ENCODE assay signal across 9 mouse cellular contexts in genomic region chr10:80084817-80085487, GRCm38 (mm10). TPM values are rescaled to one million over a fixed set of nuclear protein-coding genes. Genes with fewer than 3 reads are reported as not detected.
DNase-seq lines count a peak whose midpoint lies in the region; ATAC-seq lines count a peak whose summit lies in the region.
"Had no signal": no experiment of that assay in that cellular context is flagged by ENCODE, and none has a peak within 500 bp of the region (broad histone marks: within the 10 kb centered on the region; RNA-seq: fewer than 3 reads in every experiment).

No protein-coding gene starts in this region.

- intact Hi-C loops in left cerebral cortex, postnatal 4 days (cut with DNase I) = no loop called here

- no peak overlapping the region for H3K4me3 ChIP-seq in heart, embryonic 12.5 days
- H3K4me3 ChIP-seq: midbrain, embryonic 12.5 days had no signal

- peaks cover 49% of the 10 kb centered on the region for H3K36me3 ChIP-seq in heart, embryonic 12.5 days

- no peak for ATAC-seq in heart, embryonic 12.5 days (ENCODE audit: insufficient number of reproducible peaks, low FRiP score)
- no peak for ATAC-seq in megakaryocyte-erythroid progenitor cell, adult 5-6 weeks (replicated peaks; ENCODE audit: low FRiP score, low TSS enrichment, poor library complexity, severe bottlenecking)

- WGBS in heart, embryonic 12.5 days = 65% methylated on average over 9 of the region's 9 CpGs

- peaks cover 34% of the 10 kb centered on the region for H3K4me1 ChIP-seq in heart, embryonic 12.5 days (replicated peaks)
- H3K4me1 ChIP-seq: midbrain, embryonic 12.5 days had no signal

- H3K9ac ChIP-seq in heart, embryonic 12.5 days = peak overlapping the region; percentile 31
- H3K9ac ChIP-seq: midbrain, embryonic 12.5 days had no signal

- H3K4me2 ChIP-seq in heart, embryonic 12.5 days = 0 out of 2 replicates have a peak overlapping the region, but pooled peaks have one; percentile 7
- H3K4me2 ChIP-seq: midbrain, embryonic 12.5 days had no signal

- H3K27me3 ChIP-seq in heart, embryonic 12.5 days (replicated peaks) = no peaks in the 10 kb centered on the region
- H3K27me3 ChIP-seq: midbrain, embryonic 12.5 days had no signal

- peak; percentile 17 to 24 for DNase-seq in frontal cortex, postnatal 36 days (ENCODE audit: low spot score in 2 of 2)
- DNase-seq in frontal cortex, postnatal 14 days (ENCODE audit: low spot score in 2 of 2) = no peak
- DNase-seq in adrenal gland, postnatal 36 days = peak; percentile 52 to 64
- peak; percentile 32 for DNase-seq in left cerebral cortex, postnatal 4 days
- DNase-seq in urinary bladder, postnatal 10 days (ENCODE audit: low spot score) = no peak
- no peak for DNase-seq in spleen, postnatal 36 days (ENCODE audit: low spot score in 2 of 2)

- H3K27ac ChIP-seq in heart, embryonic 12.5 days (ENCODE audit: poor library complexity, severe bottlenecking) = peak overlapping the region; percentile 49
- H3K27ac ChIP-seq: midbrain, embryonic 12.5 days had no signal

- no peaks in the 10 kb centered on the region for H3K9me3 ChIP-seq in heart, embryonic 12.5 days (replicated peaks)
- H3K9me3 ChIP-seq: midbrain, embryonic 12.5 days had no signal

RNA-seq across cellular contexts. Expression of gene Sbno2, which starts 20.4 kb away (rescaled TPM):
- 10 to 100 TPM; 49.3 to 51.3 TPM for total RNA-seq in adrenal gland, postnatal 36 days (2021)
- 13.0 and 14.6 TPM in 2 replicates for polyA plus RNA-seq in heart, embryonic 12.5 days (2016; fragmentation: Nextera tagmentation; extraction: Ambion mirVana)
- 10 to 100 TPM; 28.8 to 30.8 TPM for total RNA-seq in left cerebral cortex, postnatal 4 days (2021)
- total RNA-seq in megakaryocyte-erythroid progenitor cell, adult 5-6 weeks (2014; fragmentation: Nextera tagmentation) = 34.4 and 39.7 TPM in 2 replicates
- 12.1 and 12.9 TPM in 2 replicates for total RNA-seq in megakaryocyte-erythroid progenitor cell, adult 5-6 weeks (2017)

RNA-seq across cellular contexts. Expression of gene Stk11, which starts 30.7 kb away (rescaled TPM):
- 100 to 1,000 TPM; 146 to 149 TPM for total RNA-seq in adrenal gland, postnatal 36 days (2021)
- 10.8 and 13.8 TPM in 2 replicates for polyA plus RNA-seq in heart, embryonic 12.5 days (2016; fragmentation: Nextera tagmentation; extraction: Ambion mirVana)
- 100 to 1,000 TPM; 100 to 111 TPM for total RNA-seq in left cerebral cortex, postnatal 4 days (2021)
- 152 and 213 TPM in 2 replicates for total RNA-seq in megakaryocyte-erythroid progenitor cell, adult 5-6 weeks (2014; fragmentation: Nextera tagmentation)
- 116 and 174 TPM in 2 replicates for total RNA-seq in megakaryocyte-erythroid progenitor cell, adult 5-6 weeks (2017)

RNA-seq across cellular contexts. Expression of gene Gpx4, which starts 38.0 kb away (rescaled TPM):
- 1,000 to 10,000 TPM; 1,198 to 1,301 TPM for total RNA-seq in adrenal gland, postnatal 36 days (2021)
- 677 and 717 TPM in 2 replicates for polyA plus RNA-seq in heart, embryonic 12.5 days (2016; fragmentation: Nextera tagmentation; extraction: Ambion mirVana)
- total RNA-seq in left cerebral cortex, postnatal 4 days (2021) = 100 to 1,000 TPM; 311 to 347 TPM
- 566 and 603 TPM in 2 replicates for total RNA-seq in megakaryocyte-erythroid progenitor cell, adult 5-6 weeks (2014; fragmentation: Nextera tagmentation)
- total RNA-seq in megakaryocyte-erythroid progenitor cell, adult 5-6 weeks (2017) = 483 and 498 TPM in 2 replicates

RNA-seq across cellular contexts. Expression of gene Polr2e, which starts 45.4 kb away (rescaled TPM):
- 100 to 1,000 TPM in 1 of 2 experiments, 10 to 100 TPM in 1; 92.8 to 108 TPM for total RNA-seq in adrenal gland, postnatal 36 days (2021)
- polyA plus RNA-seq in heart, embryonic 12.5 days (2016; fragmentation: Nextera tagmentation; extraction: Ambion mirVana) = 132 and 135 TPM in 2 replicates
- 10 to 100 TPM; 63.9 to 74.2 TPM for total RNA-seq in left cerebral cortex, postnatal 4 days (2021)
- 145 and 157 TPM in 2 replicates for total RNA-seq in megakaryocyte-erythroid progenitor cell, adult 5-6 weeks (2014; fragmentation: Nextera tagmentation)
- 142 and 150 TPM in 2 replicates for total RNA-seq in megakaryocyte-erythroid progenitor cell, adult 5-6 weeks (2017)

RNA-seq across cellular contexts. Expression of gene Atp5d, which starts 53.5 kb away (rescaled TPM):
- total RNA-seq in adrenal gland, postnatal 36 days (2021) = 100 to 1,000 TPM; 561 to 735 TPM
- polyA plus RNA-seq in heart, embryonic 12.5 days (2016; fragmentation: Nextera tagmentation; extraction: Ambion mirVana) = 827 and 861 TPM in 2 replicates
- 100 to 1,000 TPM; 247 to 270 TPM for total RNA-seq in left cerebral cortex, postnatal 4 days (2021)
- total RNA-seq in megakaryocyte-erythroid progenitor cell, adult 5-6 weeks (2014; fragmentation: Nextera tagmentation) = 282 and 325 TPM in 2 replicates
- 29.3 and 49.3 TPM in 2 replicates for total RNA-seq in megakaryocyte-erythroid progenitor cell, adult 5-6 weeks (2017)

Comparison
In these comparisons a context has a peak if more than half of its experiments do, and no peak if none do; other contexts are left out.
1. DNase-seq: peak in frontal cortex, postnatal 36 days (2 of 2), adrenal gland, postnatal 36 days (2 of 2) and left cerebral cortex, postnatal 4 days (single experiment); none in frontal cortex, postnatal 14 days (0 of 2), urinary bladder, postnatal 10 days (single experiment) and spleen, postnatal 36 days (0 of 2).